In genomic region chr6:34750487-34751120, GRCm38 (mm10) we compare ENCODE assay signal across 11 mouse cellular contexts. TPM values are rescaled to one million over a fixed set of nuclear protein-coding genes. Genes with fewer than 3 reads are reported as not detected.
DNase-seq lines count a peak whose midpoint lies in the region; ATAC-seq and TF ChIP-seq lines count a peak whose summit lies in the region.
"Had no signal": no experiment of that assay in that cellular context is flagged by ENCODE, and none has a peak within 500 bp of the region (broad histone marks: within the 10 kb centered on the region; RNA-seq: fewer than 3 reads in every experiment).

No protein-coding gene starts in this region.

- intact Hi-C loops in gastrocnemius, adult 2 months (cut with DNase I) = loop anchor here (5.0 kb wide), 2 partner anchors 63 to 78 kb away; no protein-coding TSS in a partner anchor

- ATAC-seq in lung, embryonic 16.5 days (ENCODE audit: low read depth) = 0 out of 2 replicates have a peak, but pooled peaks have one; percentile 26
- 0 out of 2 replicates have a peak, but pooled peaks have one; percentile 11 for ATAC-seq in heart, postnatal 0 days (ENCODE audit: insufficient read depth, low read depth)
- ATAC-seq in midbrain, embryonic 11.5 days (ENCODE audit: low FRiP score) = no peak
- ATAC-seq: lung, postnatal 0 days had no signal

- H3K4me3 ChIP-seq in lung, embryonic 16.5 days (ENCODE audit: low read length) = no peak overlapping the region
- no peak overlapping the region for H3K4me3 ChIP-seq in gastrocnemius, adult 2 months
- no peak overlapping the region for H3K4me3 ChIP-seq in heart, postnatal 0 days (ENCODE audit: low read depth, low read length)
- H3K4me3 ChIP-seq in midbrain, embryonic 11.5 days (ENCODE audit: low read depth, low read length) = no peak overlapping the region
- H3K4me3 ChIP-seq: neural tube, embryonic 13.5 days had no signal

- H3K27me3 ChIP-seq in lung, embryonic 16.5 days (ENCODE audit: control insufficient read depth, insufficient read depth, low read depth, low read length) = no peaks in the 10 kb centered on the region
- H3K27me3 ChIP-seq in heart, postnatal 0 days (ENCODE audit: control insufficient read depth, insufficient read depth, low read length) = no peaks in the 10 kb centered on the region
- H3K27me3 ChIP-seq in midbrain, embryonic 11.5 days (ENCODE audit: control insufficient read depth, insufficient read depth, low read length) = no peaks in the 10 kb centered on the region
- H3K27me3 ChIP-seq: neural tube, embryonic 13.5 days had no signal

- no peak for TF ChIP-seq EP300 in heart, postnatal 0 days (IDR thresholded peaks at IDR 0.05; ENCODE audit: low read depth)

- DNase-seq in lung, postnatal 10 days = no peak
- peak; percentile 49 for DNase-seq in gastrocnemius, adult 2 months
- no peak for DNase-seq in heart, postnatal 0 days (ENCODE audit: low spot score)
- DNase-seq in midbrain, embryonic 11.5 days (ENCODE audit: low spot score, missing footprints) = no peak
- no peak for DNase-seq in spleen, adult 18-20 months
- no peak for DNase-seq in adrenal gland, postnatal 14 days
- DNase-seq: cerebellum, adult 9-11 months; midbrain, embryonic 14.5 days had no signal

- H3K36me3 ChIP-seq in lung, embryonic 16.5 days (ENCODE audit: control insufficient read depth, insufficient read depth, low read length) = peaks cover 6% of the 10 kb centered on the region; the same call in 1 of the 2 replicates
- peaks cover 43% of the 10 kb centered on the region for H3K36me3 ChIP-seq in heart, postnatal 0 days (replicated peaks; ENCODE audit: control insufficient read depth, insufficient read depth, low read length)
- H3K36me3 ChIP-seq in midbrain, embryonic 11.5 days (ENCODE audit: control insufficient read depth, insufficient read depth, low read length) = no peaks in the 10 kb centered on the region

- H3K4me2 ChIP-seq in lung, embryonic 16.5 days (ENCODE audit: low read depth, low read length) = no peak overlapping the region
- H3K4me2 ChIP-seq in heart, postnatal 0 days (ENCODE audit: low read depth, low read length) = no peak overlapping the region
- H3K4me2 ChIP-seq in midbrain, embryonic 11.5 days = no peak overlapping the region
- H3K4me2 ChIP-seq: neural tube, embryonic 13.5 days had no signal

- peaks cover 5% of the 10 kb centered on the region; the same call in 1 of the 2 replicates for H3K4me1 ChIP-seq in lung, embryonic 16.5 days (replicated peaks; ENCODE audit: control insufficient read depth, insufficient read depth, low read length)
- 0 out of 2 replicates have a peak, but pooled peaks cover 5% of the 10 kb centered on the region for H3K4me1 ChIP-seq in heart, postnatal 0 days (ENCODE audit: control insufficient read depth, insufficient read depth)
- H3K4me1 ChIP-seq in midbrain, embryonic 11.5 days (ENCODE audit: control insufficient read depth, insufficient read depth, low read length) = no peaks in the 10 kb centered on the region
- H3K4me1 ChIP-seq: neural tube, embryonic 13.5 days had no signal

- no peak for TF ChIP-seq CTCF in gastrocnemius, adult 2 months (IDR thresholded peaks at IDR 0.05)
- TF ChIP-seq CTCF in heart, postnatal 0 days (IDR thresholded peaks at IDR 0.05; ENCODE audit: low read depth) = no peak

- 62% methylated on average over 7 of the region's 7 CpGs for WGBS in lung, embryonic 16.5 days
- WGBS in heart, postnatal 0 days = 49% methylated on average over 7 of the region's 7 CpGs
- 78% methylated on average over 7 of the region's 7 CpGs for WGBS in midbrain, embryonic 11.5 days

- H3K9ac ChIP-seq in lung, embryonic 16.5 days (ENCODE audit: low read length) = no peak overlapping the region
- H3K9ac ChIP-seq in heart, postnatal 0 days (replicated peaks; ENCODE audit: low read depth, low read length) = no peak overlapping the region
- no peak overlapping the region for H3K9ac ChIP-seq in midbrain, embryonic 11.5 days (ENCODE audit: low read length)
- H3K9ac ChIP-seq: neural tube, embryonic 13.5 days had no signal

- H3K27ac ChIP-seq in lung, embryonic 16.5 days (ENCODE audit: low read length) = no peak overlapping the region
- H3K27ac ChIP-seq in gastrocnemius, adult 2 months = peak overlapping the region; percentile 67
- 0 out of 2 replicates have a peak overlapping the region, but pooled peaks have one; percentile 16 for H3K27ac ChIP-seq in heart, postnatal 0 days (ENCODE audit: low read depth)
- no peak overlapping the region for H3K27ac ChIP-seq in midbrain, embryonic 11.5 days (ENCODE audit: low read depth, low read length)
- H3K27ac ChIP-seq: neural tube, embryonic 13.5 days had no signal

- no peaks in the 10 kb centered on the region for H3K9me3 ChIP-seq in lung, embryonic 16.5 days (ENCODE audit: control insufficient read depth, low read length)
- no peaks in the 10 kb centered on the region for H3K9me3 ChIP-seq in heart, postnatal 0 days (replicated peaks; ENCODE audit: control insufficient read depth, low read length)
- no peaks in the 10 kb centered on the region for H3K9me3 ChIP-seq in midbrain, embryonic 11.5 days (ENCODE audit: control insufficient read depth, low read length)
- H3K9me3 ChIP-seq: neural tube, embryonic 13.5 days had no signal

RNA-seq across cellular contexts. Expression of gene Agbl3, which starts 29.6 kb away (rescaled TPM):
- polyA plus RNA-seq in lung, embryonic 16.5 days (2015; fragmentation: Nextera tagmentation; extraction: Ambion mirVana) = 8.1 and 10.8 TPM in 2 replicates
- total RNA-seq in gastrocnemius, adult 2 months (2021) = 1 to 10 TPM; 1.5 to 2.2 TPM
- total RNA-seq in heart, postnatal 0 days (2014; rRNA removed; ENCODE audit: low replicate concordance) = 3.6 and 17.1 TPM in 2 replicates
- polyA plus RNA-seq in heart, postnatal 0 days (2015; fragmentation: Nextera tagmentation; extraction: Ambion mirVana) = 7.9 and 8.0 TPM in 2 replicates
- 5.7 and 6.1 TPM in 2 replicates for polyA plus RNA-seq in midbrain, embryonic 11.5 days (2014; fragmentation: Nextera tagmentation; extraction: Ambion mirVana)
- total RNA-seq in adrenal gland, postnatal 14 days (2021) = 12.5 and 17.1 TPM in 2 replicates

Comparison
In these comparisons a context has a peak if more than half of its experiments do, and no peak if none do; other contexts are left out.
1. H3K27ac ChIP-seq: peak in gastrocnemius, adult 2 months (single experiment) and heart, postnatal 0 days (single experiment); none in lung, embryonic 16.5 days (single experiment) and midbrain, embryonic 11.5 days (single experiment).